Mouse (Mus musculus): ENCODE measurements around the gene Rnf7.

Rnf7 gene

DNA sequence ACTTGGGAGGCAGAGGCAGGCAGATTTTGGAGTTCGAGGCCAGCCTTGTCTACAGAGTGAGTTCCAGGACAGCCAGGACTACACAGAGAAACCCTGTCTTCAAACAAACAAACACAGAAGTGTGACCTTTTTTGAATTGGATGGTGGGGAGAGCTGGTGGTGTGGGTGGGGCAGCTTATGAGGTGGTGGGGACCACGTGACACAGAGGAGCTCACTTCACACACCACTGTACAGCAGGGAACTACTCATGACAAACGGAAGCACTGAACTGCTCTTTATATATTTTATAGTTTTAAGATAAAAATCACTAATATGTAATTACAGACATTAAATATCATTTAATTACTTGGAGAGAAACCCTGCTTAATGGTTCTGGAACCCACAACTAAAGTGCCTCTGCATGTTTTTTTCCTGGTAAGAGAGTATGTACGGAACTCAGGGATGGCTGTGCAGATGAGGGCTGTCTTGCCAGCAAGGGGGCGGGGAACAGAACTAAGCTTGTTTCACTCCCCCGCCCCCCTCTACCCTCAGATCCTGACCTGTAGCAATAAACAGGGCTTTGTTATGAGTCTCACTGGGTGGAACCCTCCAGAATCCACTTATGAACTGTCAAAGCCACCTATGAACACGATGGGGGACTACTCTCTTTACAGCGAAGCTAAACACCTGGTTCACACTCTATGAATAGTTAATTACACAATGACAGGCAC lies 8.8 kb downstream of the Rnf7 start:
- no peak for DNase-seq (ENCODE audit: low spot score)

DNA sequence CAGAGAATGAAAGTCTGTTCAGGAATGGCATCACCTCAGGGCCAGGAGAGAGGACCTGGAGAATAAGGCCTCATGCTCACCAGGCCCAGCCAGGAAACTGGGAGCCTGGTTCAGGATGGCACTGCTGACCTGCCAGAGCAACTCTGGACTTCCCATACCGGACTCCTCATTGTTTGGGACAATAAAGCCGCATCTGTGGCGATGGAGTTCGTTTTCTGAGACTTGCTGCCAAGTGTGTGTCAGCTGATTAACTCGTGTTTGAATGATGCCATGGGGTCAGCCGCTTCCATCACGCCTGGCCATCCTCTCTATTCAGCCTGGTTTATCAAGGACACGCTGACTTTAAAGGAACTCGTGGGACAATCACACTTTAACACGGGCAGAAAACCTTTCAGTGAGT lies 14.8 kb downstream of the Rnf7 start:
- DNase-seq (ENCODE audit: low spot score), result no peak

DNA sequence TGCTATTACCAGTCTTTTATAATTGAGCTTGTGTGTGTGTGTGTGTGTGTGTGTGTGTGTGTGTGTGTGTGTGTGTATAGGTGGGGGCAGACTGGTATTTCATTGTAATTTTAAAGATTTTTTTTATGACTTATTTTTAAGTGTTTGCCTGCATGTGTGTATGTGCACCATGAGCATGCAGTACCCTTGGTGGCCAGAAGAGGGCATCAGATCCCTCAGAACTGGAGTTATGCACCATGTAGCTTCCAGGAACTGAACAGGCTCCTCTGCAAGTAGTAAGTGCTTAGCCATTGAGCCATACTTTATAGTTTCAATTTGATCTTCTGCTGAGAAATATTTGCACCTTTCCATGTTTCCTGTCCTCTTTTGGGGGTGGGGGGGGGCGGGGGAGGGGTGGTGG lies 16.9 kb downstream of the Rnf7 start:
- peak; percentile 9 for DNase-seq (ENCODE audit: low spot score)

DNA sequence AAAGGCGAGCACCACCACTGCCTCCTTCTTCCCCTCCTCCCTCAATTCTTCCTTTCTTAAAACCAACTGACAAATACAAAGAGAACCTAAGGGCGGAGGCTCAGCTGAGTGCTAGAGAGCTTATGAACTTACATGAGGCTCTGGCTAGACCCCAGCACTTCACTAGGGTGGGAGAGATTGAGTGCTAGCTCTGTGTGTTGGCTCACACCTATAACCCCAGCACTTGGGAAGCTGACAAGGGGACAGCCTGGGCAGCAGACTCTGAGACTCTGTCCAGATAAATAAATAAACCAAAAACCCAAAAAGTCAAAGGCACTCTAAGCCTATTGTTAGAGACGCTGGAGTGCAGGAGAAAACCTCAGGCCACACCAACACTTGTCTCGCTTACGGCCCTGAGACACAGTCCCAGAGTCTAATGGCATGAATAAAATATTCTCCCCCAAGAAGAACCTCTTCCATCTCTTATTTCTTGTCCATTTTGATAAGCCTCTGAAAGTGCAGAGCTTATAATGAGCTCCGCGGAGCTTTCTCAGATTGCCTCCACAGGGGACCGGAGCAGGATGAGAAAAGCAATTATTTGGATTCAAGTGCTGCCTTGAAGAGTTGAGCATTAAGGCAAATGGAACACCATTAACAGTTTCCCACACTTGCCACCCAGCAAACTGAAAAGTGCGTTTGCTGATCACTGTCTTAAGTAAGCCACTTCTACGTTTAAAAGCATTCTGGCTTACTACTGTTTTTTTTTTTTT lies 18.2 kb downstream of the Rnf7 start:
- DNase-seq (ENCODE audit: low spot score), result no peak

DNA sequence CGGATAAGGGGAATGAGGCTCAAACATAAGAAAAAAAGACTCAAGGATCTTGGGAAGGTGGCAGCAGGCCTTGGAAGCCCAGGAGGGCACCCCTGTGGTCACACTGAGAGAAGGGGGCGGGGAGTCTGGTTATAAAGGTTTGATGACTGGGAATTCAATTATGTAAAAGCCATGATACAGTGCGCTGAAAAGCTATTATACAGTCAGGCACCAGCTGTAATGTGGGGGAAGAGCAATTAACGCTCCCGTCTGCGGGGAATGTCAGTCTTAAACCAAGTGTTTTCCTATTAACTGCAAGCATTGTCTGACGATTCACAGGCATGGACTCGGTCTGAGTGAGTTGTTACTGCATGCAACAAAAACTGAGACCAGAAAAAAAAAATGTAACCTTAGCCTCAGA lies 22.9 kb downstream of the Rnf7 start:
- no peak for DNase-seq (ENCODE audit: low spot score)

DNA sequence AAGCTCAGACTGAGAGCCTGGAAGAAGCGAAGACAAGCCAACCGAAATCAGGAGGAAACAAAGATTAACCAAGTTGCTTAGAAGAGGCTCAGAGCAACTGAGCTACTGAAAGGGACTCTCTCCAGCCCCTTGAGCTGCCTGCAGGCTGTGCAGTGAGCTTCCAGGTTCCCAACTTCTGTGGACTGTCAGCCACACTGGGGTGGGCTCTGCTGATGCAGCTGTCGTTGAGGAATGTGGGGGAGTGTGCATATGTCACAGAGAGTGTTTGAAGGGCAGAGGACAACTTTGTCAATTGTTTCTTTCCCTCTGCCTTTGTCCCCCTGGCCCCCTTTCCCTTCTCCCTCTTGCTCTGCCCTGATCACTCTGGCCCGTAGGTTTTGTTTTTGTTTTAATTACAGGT lies 25.5 kb downstream of the Rnf7 start:
- DNase-seq (ENCODE audit: low spot score), result no peak

DNA sequence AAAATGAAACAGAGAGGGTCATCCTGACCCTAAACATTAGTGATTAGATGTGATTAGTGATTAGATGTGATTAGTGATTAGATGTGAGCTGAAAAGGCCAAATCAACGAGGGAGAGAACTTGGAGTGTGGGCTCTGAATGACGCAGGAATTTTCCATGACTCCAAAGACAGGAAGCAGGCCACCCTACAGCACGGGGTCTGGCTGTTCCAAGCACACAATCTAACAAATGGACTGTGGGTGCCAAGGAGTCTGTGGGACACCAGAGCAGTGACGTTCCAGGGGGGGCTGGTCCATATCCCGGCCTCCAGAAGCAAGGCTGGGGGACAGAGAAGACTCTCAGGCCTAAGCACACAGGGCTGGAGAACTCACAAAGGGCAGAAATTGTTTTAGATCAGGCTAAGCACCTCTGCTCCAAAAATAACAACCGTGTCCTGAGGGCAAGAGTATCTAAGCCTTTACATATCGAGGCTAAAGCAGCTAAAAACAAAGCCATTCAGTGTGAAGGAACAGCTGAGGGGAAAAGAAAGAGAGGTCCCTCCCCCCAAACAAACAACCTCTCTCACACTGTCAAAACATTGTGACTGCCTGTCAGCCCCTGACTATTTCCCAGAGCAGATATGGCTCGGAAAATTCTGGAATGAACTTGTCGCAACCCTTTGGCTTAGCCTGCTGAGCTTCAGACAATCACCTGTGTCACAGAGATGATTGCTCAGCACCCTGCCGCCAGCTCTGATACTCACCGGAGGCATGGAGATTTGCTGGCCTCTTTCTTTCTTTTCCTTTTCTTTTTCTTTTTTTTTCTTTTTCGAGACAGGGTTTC lies 27.4 kb downstream of the Rnf7 start:
- no peak for DNase-seq (ENCODE audit: low spot score)

DNA sequence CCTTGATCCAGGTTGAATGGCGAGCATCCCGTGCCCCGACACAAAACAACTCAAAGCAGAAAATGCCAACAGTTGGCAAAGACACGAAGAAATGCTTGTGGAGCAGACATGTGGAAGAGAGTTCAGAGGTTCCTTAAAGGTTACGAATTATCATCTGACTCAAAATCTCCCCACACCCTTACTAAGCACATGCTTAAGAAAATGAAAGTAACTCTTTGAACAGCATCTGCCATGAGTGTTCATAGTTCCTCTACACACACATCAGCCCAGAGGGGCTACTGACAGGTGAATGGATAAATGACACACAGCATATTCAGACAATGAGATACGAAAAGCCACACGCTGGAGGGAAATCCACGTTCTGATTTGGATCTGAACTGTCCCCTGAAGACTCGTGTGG lies 29.0 kb downstream of the Rnf7 start:
- no peak for DNase-seq (ENCODE audit: low spot score)

DNA sequence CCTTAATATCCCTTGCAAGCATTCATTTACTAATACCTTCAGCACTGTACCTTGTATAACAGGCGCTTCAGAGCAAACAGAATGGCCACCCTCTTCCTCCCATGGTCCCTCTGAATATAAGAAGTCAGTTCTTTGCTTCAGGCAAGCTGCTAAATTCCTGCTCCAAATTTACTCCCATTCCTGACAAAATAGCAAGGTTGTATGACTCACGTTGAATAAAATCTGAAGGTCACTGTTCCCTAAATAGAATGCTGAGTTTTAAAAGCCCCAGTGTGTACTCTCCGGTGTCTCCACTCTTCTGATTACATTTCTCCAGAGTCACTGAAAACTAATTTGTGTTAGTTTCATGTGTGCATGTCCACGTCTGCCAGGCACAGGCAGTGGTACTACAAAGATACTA lies 33.1 kb downstream of the Rnf7 start:
- no peak for DNase-seq (ENCODE audit: low spot score)

DNA sequence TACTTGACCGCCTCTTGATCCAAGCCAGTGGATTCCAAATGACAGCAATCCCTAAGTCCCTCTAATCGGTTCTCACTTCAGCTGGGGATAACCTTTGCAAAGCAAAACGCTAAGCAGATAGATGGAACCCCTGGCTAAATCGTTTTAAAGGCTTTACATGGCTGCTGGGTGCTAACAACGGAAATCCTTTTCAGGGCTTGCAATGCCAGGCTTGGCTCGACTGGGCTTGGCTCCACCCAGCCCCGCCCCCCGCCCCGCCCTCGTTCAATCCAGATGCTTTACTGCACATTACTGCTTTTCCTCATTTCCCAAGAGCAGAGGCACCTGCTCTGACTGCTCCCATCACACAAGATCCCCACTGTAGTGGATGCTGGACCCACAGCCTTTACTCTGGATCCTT lies 36.4 kb downstream of the Rnf7 start:
- DNase-seq (ENCODE audit: low spot score), result peak; percentile 31

DNA sequence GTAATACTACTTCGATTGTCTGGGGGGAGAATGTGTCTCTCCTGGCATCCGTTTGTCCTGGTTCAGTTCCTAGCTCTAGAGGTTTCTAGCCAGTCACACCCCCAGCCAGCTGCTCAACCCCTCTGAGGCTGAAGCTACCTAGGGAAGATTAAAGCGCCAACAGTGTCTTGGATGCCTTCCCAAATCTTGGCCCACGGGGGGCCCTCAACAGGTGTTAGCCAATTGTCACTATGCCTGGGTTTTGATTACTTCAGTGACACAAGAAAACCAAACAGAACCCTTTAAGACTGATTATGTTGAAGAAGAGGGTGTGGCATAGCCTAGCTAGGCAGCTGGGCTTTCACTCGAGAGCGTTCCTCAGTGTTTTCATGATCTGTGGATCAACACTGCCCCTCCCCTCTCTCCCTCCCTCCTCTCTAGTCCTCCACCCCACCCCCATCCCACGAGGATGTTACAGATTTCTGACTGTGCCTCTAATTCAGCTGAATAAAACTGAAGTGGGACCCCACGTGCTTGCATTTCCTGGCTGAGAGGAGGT lies 40.1 kb downstream of the Rnf7 start:
- peak; percentile 73 for DNase-seq (ENCODE audit: low spot score)

DNA sequence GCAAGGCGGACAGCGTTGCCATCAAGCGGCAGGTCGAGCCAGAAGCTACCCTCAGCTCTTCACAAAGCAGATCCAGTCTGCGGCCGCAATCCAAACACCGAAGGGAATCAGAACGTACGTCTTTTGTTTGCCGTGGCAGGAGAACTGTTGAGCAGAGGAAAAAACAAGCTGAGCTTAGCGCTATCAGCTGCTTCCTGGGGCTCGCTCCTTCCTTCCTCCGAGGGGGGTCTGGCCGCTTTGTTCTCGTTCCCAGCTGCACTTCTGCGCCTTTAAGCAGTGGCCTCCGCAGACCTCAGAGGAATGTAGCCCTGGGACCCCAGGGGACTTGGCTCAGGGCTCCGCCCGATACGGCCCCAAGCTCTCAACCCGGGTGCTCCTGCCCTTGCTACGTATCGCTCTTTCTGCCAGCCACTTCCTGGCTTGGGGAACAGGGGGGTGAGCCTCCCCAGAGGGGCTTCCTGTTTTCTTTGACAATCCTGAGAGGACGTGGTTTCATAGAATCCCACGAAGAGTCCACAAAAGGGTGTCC lies 40.6 kb downstream of the Rnf7 start:
- peak; percentile 81 for DNase-seq (ENCODE audit: low spot score)

DNA sequence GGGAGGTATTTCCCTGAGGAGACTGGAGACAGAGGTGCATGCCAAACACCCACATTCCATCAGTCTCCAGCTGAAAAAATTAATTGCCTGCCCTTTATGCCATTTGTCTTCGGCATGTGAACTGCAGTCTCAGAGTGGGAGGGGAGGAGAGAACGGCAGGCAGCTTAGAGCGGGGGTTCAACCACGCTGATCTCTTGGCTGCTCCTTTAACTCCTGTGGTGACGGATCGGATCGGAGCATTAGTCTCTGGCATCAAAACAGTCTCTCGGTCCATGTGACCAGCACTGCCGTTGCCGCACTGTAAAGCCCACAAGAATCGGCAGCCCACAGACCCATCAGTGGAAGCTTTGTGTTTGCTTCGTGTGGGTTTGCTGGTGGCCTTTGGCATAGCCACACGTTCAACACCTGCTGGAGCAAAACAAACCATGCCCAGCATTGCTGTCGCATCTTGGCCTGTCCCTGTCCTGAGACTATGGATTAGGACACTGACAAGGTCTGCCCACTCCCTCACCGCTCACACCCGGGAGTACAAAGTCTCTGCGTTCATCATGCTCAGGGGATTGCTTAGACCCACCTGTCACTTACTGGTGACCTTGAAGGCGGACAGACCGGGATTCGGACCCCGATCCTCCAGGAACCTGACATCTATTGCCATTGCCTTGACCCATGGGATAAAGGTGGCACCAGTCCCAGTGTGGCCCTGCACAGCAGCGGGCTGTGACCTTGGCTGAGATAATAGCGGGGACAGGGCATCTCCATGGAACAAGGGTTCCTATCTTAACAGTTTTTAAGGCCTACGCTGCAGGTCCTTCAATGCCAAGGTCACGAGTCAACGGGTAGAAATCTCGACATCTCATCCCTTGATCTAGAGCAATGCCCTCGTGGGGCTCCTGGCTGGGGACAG lies 41.3 kb downstream of the Rnf7 start:
- peak; percentile 61 for DNase-seq (ENCODE audit: low spot score)

DNA sequence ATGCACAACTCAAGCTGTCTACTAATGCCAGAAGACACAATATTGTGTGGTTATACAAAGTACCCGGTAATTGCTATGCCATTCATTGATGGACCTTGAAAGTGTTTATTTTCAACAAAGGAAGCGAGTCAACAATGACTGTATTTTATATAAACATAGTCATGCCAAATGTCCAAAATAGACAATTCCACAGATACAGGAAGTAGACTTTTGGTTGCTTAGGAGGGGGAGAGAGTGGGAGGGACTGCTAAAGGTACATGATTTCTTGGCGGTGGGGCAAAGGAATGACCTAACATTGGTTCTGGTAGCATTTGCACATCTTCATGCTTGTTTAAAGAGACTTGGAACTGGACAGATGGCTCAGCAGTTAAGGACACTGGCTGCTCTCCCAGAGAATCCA lies 45.9 kb downstream of the Rnf7 start:
- no peak for DNase-seq (ENCODE audit: low spot score)

DNA sequence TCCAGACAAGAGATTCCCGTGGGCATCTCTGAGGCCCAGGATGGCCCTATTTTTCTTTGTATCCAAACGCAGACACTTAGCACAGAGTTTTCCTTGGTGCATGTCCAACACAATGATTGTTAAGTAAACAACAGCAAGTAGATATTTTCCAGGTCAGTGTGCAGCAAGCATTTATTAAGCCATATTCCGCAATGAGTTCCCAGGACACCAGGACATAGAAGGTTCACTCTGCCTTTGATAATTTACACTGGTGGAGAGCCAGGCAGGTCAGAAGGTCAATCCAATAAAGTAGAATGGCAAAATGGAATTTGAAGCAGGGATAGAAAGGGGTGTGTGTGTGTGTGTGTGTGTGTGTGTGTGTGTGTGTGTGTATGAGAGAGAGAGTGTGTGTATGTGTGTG lies 47.4 kb downstream of the Rnf7 start:
- DNase-seq (ENCODE audit: low spot score), result no peak

DNA sequence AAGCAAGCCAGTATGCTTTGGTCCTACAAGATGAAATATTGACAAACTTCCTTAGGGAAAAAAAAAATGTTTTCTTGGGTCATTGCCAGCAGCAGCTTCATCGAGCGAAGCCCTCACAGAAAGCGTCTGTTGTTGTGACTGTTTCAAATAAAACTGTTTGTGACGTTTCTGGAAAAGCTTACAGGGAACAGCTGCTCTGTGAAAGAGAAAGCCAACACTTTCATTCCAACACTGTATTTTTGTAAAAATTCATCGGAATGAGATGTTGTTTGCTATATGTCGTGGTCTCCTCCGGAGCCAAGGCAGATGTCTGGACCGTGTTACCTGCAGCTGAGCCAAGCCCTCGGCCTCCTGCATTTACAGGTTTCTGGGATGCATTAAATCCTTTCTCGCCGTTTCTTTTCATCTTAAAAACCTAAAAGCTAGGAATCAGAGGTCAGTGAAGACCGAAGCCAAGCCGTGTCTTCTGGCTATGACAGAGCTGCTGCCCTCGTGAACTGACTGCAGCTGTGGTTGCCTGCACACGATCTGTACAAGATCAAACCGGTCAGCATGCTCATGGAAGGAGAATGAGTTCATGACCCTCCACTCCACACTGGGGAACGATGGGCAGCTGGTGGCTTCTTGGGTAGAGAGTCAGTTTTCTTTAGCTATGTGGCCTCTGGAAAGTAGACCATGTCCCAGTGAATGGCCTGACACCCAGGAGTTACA lies 50.0 kb downstream of the Rnf7 start:
- DNase-seq (ENCODE audit: low spot score), result no peak

DNA sequence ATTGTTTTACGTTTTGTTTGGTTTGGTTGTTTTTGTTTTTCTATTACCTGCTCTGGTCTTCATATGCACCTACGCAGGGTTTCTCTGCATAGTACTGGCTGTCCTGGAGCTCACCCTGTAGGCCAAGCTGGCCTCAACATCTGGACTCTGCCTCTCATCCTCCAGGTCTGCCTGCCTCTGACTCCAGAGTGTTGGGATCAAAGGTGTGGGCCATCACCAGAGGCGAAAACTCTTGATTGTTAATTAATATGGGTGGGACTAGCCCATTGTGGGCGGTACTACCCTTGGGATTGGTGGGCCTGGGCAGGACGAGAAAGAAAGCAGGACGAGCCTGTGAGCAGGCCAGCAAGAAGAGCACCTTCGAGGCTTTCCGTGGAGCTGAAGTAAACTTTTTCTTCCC lies 54.4 kb downstream of the Rnf7 start:
- DNase-seq (ENCODE audit: low spot score), result no peak

Data from T-cell, adult 2 months (primary cell).